Mouse (Mus musculus) natural killer cell, adult 2 months (primary cell): ENCODE data around the gene Foxi1.
"Not testable (repeated sequence)": the region's sequence is repeated elsewhere in the genome, so short reads cannot be mapped to it uniquely, and the experiment has no call there.

ENCODE experiments used
- DNase-seq, 2 experiments: peaks; one replicate each; pipeline ENCODE4 v3.0.0; 2022; ENCODE audit warnings: low spot score in 2 of 2

Gene Foxi1

DNA sequence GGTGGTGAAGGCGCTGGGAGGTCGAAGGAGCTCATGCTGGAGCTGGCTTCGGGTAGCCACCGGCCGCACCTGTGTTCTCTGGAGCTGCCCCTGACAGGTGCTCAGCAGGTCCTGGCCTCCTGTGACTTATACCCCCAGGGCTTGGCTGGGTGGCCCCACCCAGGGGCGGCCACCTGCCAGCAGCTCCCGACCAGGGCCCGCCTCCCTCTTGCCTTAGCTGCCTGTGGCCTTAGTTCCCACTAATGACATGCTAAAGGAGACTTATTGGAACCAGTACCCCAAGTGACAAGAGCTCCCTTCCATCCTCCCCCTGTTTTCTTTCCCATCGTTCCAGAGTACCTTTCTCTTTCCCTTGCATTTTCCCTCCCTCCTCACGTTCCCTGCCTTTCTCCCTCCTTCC is at the start of gene Foxi1:
Foxi1 (minus strand) TSS at position 101 of the 400 bp plus-strand sequence.
- DNase-seq, result no peak

DNA sequence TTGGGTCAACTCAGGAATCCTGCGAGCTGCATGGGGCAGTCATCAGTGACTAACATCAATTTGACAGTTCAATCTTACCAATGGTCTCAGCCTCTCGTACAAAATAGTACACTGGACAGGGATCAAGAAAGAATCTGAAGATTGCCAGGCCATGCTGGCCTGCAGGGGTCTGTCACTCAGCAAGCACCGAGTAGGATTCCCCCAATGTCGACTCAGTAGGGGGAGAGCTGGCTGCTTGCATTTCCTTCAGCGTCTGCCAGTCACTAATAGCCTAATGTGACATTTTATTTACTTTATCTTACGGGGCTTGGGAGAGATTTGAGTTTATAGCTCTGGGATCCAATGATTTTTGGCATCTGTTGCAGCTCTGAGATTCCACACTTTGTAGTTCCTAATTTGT is 35.1 kb upstream of the Foxi1 start:
- DNase-seq, result no peak

DNA sequence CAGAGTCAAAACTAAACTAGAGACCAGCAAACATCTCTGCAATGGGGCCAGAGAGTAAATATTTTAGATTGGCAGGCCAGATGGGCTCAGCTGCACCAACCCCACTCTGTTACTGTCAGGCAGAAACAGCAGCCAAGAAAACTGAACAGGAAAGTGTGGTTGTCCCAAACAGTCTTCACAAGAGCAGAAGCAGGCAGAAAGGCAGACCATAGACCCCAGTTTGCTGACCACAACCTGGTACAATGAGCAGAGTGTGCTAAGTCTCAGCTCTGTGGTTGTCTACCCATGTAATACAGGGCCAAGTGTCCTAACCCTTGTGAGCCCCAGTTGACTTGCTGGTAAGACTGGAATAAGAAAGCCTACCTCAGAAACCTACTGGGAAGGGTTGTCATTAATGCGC is 32.4 kb upstream of the Foxi1 start:
- no peak for DNase-seq

DNA sequence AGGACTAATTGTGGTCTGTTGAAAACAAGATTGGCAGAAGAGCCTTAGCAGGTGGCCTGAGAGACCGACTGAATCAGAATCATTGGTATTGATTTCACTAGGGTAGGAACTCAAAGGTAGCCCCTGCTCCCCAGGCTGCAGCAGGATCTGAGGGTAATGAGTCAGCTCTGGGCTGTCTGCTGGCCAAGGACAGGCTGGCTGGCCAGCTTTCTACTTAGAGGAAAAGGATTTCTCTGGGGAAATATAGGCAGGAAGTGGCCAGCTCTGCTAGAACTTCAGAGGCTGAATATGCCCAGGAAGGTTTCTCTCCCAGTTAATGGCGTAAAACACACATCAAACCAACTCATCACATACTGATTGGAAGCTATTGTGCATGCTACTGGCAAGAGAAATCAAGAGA is 31.8 kb upstream of the Foxi1 start:
- no peak for DNase-seq

DNA sequence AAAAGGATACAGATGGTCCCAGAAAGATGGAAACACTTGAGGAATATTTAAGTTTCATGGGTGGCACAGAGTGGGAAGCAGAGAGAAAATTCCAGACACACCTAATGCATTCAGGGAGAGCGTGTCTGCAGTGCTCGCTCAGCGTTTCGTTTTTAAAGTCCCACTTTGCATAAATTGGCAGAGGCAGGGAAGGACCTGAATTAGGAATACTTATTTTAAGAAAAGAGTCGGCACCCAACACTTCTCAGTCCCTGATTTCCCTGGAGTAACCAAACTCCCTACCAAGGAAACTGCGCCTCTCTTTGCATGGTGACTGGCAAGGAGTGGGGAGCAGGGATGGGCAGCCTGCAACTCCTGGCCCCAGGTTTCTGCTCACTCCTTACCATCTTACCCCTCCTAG is 29.0 kb upstream of the Foxi1 start:
- no peak for DNase-seq

DNA sequence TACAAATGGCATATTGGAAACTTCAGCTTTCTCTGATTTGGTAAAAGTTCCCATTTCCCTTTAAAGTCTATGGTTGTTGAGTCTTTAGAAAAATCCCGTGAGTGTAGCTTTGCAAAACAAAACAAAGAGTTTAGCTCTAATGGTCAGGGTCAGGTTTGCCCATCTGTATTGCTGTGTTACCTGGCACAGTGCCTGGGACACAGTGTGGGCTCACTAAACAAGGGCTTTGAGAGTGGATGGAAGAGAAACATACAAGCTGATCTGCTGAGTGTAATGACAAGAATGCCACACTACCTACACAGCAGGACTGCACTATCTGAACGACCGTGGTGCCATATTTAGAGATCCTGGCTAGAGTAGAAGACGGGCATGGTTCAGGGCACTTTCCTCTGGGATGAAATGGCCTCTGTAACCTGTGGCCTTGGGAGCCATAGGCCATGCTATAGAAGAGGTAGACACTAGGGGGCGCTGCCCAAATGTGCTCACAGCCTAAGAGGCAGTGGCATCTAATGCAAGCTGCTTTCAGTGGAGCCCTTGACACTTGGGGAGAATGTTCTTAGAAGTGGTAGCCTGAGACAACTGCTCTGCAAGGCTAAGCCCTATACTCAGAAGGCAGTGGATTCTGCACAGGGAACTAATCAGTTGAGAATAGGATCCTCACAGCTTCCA is 28.3 kb upstream of the Foxi1 start:
- peak in 1 of 2 experiments; percentile 25 for DNase-seq

DNA sequence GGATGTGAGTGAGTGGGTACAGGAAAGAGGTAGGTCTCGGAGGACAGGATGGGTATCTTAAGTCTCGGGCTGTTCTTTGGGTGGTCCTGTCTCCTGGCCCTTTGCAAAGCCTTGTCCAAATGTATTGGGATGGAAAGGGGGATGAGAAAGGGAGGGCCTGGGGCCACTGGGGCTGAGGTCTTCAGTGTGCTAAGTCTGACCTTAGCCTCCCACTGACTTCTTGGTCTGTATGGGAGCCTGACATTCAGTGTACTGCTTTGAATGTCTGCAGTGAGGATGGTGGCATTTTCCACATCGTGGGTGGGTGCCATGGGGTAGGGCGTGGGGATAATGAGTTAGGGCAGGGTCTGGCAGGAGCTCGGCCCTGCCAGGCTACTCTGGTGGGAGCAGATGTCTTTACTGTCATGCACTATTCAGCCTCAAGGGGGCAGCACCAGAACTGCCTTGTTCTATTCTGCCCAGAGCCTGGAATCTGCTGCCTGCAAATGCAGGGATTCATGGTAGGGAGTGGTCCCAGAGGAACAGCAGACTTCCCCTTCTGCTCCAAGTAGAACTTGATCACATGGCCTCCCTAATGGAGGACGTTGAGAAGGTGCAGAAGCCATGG is 21.0 kb upstream of the Foxi1 start:
- peak; percentile 27 to 39 for DNase-seq

DNA sequence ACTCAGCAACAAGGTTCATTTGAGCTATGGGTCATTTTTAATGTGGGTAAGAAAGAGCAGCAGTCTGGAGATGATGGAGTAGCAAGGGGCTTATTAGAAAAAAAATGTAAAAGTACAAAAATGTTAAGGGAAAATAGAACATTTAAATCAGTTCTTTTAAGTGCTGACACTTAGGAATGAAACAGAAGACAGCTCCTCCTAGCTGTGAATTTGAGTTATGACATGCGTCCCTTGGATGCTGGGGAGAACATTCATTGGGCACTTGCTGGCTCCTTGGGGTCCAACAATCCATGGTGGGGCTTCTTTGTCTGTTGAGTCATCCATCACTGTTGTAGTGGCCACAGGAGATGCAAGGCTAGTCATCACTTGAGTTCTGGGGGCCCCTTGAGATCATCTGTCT is 19.3 kb upstream of the Foxi1 start:
- DNase-seq, result no peak

DNA sequence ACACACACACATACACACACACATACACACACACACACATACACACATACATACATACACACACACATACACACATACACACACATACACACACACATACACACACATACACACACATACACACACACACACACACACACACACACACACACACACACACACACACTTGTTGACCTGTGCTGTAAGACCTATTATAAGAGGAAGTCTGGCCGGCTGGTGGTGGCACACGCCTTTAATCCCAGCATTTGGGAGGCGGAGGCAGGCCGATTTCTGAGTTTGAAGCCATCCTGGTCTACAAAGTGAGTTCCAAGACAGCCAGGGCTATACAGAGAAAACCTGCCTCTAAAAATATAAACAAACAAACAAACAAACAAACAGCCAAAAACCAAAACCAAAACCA is 12.7 kb upstream of the Foxi1 start:
- DNase-seq, result not testable (repeated sequence)

DNA sequence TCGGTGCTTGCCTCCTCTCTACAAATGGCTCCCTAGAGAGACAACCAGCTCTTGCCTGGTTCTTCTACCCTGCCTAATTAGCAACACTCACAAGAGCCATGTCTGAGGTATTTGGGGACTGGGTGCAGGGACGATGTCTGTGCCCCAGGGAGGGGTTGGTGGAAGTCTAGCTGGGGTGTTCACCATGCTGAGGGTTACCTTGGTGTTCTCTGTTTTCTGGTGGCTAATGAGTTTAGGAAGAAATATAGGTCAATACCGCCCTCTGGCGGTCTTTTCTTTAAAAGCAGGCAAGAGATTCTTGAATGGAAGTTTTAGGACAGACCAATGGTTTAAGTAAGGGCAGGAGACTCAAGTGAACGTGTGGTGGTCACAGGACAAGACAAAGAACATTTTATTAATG is 5.0 kb upstream of the Foxi1 start:
- peak; percentile 34 to 53 for DNase-seq

DNA sequence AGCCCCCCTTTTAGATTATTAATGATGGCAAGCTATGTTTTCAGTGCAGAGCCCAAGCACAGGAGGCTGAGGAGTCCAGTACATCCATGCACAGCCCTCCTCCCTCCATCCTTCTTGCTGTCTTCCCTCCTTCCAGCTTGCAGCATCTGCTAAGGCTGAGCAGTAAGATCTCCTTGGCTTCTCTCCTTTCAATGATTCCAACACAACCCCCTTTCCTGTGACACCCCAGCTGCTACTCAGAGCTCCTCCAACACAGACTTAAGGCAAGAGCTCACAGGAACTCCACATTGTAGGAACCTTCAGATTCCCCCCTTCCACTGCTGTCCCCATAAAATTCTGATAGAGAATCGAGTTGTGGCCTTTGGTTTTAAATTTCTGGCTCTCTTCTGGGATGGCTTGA is 5.1 kb downstream of the Foxi1 start:
- DNase-seq, result no peak

DNA sequence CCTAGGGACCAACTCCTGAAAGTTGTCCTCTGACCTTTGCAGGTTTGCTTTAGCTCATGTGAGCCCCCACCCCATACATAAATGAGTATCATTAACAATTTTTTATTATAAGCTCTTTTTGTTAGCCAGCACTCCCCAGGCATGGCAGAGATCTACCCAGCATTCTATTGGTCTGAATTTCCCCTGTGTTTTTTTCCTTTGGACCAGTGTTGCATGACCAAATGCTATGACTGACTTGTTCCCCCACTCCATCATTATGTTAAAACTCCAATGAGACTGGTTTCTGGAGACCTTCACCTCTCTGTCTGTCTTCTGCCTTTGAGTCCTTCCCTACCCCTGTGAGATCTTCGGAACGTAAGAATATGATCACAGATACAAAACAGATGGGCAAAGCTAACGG is 12.7 kb downstream of the Foxi1 start:
- no peak for DNase-seq

DNA sequence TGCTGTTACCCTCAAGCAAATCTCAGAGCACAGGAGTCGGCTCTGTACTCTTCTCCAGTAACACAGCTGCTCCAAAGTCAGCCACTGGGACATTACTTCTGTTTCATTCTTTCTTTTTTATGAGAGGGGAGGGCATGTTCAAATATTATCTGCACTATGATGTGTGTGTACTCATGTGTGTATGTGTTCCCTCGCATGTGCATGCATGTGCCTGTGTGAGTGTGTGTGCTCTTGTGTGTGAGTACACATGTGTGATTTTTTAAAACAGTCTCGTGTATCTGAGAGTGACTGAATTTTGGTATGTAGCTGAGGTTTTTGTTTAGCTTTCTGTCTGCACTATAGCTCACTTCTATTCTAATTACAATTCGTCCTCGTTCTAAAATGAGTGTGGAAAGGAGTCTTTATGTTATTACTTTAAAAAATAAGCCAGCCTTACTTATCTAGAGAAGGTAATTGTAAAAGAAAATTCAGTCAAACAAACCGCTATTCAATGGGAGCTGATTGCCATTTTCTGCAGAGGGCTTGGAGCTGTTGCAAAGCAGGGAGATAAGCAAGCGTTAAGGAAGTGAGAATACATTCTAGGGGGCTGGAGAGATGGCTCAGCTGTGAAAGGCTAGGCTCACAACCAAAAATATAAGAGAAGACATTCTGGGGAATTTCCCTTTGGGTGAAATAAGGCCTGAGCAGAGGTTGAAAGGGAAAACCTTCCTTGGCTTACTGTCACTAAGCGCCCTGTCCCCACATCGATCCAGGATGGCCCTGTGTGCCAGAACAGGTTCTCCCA is 13.5 kb downstream of the Foxi1 start:
- no peak for DNase-seq

DNA sequence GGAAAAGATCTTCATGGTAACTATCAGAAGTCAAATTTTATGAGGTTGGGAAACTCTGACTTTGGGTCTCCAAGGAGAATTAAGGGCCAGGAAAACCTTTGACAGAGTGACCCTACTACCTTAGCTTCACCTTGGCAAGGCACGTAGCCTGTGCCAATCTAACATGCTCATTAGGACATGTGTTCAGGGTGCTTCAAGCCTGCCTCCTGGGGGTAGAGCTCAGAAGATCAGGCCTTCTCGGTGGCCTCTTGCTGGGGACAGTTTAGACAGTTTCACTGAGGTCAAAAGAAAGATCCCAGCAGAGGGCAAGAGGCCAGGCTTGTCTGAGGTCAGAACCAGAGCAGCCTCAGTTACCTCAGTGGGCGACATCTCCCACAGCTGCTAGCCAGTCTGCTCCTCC is 14.2 kb downstream of the Foxi1 start:
- DNase-seq, result no peak

DNA sequence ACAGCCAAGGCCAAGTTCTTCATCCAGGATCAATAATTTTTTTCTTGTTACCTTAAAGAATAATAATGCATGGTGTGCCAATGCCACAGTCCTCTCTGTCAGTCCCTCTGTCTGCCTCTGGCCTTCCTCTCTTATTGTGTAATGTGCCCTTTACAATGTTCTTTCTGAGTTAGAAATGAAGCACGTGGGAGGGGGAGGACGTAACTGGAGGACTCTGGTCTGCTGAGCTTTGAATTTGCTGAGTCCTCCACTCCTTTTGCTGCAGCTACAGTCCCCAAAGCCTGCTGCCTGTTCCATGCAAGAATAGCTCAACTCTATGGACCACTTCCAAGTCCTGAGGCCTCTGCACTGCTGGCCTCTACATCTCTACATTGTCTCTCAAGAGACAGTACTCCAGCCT is 23.6 kb downstream of the Foxi1 start:
- no peak for DNase-seq

DNA sequence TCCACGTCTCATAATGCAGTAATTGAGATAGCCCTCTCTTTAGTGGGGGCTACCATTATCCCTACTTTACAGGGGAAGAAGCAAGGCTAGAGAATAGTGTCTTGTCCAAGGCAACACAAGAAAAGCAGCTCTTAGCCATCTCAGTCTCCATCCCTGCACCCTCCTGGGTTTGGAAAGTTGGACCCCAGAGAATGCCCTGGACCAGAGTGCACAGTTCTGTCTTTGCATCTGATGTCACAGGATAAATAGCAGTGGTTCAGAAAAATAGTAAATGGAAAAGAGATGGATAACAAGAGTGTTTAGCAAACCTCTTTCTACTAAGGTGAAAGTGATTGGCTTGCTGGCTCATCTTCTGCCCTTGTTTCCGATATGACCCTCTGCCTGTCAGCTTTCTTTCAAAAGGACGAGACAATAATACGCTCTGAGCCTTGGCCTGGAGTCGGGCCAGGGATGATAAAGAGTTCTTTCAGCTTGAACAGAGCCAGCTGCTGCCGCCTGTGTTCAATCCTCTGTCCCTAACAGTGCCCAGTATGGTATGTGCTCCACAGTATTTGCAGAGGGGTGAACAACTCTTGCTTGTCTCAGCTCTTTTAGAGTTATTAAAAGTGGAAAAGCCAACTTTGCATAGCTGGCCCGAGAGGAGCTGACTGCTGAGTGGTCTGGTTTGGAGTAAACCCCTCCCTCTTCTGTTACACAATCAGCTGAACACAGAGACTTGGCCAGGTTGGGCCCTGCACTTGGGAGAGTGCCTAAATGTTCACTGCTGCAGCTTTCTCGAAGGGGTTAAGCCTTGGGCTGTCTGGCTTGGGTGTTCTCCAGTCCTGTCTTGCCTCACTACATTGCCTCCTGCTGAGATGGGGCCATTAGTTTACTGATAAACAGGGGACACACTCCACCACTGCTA is 26.4 kb downstream of the Foxi1 start:
- DNase-seq, result no peak

DNA sequence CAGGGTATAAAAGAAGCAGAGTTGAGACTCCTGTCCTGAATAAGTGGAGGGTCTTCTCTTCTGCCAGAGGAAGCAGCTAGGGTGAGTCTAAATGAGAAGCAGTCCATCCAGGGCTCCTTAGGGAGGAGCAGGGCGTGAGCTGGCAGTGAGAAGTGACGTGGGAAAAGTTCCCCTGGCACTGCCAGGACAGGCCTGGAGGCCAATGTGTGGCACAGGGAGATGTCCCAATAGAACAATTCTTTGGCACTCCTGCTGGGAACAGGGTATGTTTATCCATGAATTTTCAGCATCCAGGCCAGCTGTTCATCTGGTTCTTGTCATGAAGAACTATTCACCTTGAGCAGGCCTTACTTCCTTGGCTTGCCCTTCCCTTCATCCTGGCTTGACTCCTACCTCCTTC is 29.1 kb downstream of the Foxi1 start:
- no peak for DNase-seq

DNA sequence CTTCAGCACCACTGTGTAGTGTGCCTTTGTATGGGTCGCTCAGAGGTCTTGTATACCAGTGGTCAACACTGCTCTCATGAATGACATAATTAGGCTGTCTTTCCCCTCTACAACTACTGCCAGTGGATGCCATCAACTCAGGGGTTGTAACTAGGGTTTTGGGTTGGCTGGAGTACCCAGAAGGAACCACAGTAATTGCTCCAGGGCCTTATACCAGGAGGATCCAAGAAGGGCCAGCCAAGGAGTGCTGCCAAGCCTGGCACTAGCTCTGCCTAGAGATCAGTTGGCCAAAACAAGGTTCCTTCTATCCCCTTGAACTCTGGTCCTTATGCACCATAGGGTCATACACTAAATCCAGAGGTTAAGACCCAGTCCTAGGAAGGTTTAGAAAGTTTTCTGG is 31.5 kb downstream of the Foxi1 start:
- DNase-seq, result no peak

DNA sequence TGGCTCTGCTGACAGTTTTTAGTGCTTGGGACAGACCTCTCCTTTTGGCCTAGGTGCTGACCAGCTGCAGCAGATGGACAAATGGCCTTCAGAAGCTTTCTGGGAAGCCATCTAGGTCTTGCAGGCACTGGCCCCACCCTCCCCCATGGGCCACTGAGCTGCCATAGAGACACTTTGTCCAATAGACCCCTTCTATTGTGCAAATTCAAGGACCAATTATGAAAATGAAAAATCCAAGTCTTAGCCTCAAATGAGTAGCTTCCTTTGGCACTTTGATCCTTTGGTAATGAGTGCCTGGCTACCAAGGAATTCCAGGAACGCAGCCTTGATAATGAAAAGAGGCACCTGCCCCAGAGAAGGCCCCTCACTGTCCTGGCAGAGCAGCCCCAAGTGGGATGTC is 36.7 kb downstream of the Foxi1 start:
- DNase-seq, result no peak

DNA sequence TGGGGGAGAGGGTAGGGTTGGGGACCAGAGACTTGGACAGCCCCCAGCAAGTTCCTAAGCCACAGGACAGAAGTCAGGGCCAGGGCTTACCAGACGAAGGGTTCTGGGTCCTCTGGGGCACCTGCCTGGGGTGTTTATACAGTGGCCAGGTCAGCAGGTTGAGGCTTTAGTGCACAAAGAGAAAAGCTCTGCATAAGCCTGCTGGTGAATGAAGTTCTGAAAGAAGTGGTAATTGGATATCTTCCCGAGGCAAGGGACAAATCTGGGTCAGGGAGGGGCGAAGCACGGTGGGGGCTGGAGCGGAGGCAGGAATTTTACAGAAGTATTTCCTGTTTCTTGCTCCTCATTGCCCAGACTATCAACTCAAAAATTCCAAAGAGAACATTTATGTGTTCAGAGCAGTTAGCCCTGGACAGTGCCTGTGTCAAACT is 38.4 kb downstream of the Foxi1 start:
- no peak for DNase-seq

DNA sequence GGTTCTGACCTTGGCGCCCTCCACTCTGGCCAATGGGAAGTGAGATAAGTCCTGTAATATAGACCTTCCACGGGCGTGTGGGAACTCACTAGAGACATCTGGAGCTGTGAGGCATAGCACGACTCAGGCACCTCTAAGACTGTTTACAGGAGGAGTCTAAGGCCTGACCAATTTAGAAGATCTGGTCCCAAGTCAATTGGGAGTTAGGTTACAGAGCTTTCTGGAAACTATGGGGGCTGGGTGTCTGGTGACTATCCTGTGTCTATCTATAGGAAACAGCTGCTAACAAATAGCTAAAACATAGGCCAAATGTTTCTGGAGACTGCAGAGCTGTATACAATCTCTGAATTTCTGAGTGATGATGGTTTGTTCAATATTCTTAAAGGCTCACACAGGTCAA is 41.5 kb downstream of the Foxi1 start:
- DNase-seq, result no peak

DNA sequence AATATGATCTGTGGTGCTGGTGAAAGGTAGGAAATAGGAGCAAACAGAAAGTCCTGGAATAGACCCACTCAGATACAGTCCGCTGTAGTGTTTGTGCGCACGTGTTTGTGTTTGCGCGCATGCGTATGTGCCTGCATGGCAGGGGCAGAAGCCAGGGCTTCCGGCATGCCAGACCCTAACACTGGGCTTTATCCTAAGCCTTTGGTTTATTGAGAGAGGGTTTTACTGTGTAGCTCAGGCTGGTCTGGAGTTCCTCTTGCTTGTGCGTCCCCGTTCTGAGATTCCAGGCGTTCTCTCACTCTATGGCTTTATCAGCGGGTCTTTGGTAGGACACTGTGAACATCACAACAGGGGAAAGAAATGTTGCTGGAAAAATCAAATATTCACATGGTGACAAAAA is 42.6 kb downstream of the Foxi1 start:
- no peak for DNase-seq
